Mouse (Mus musculus): Measurements from ENCODE around the gene Fdx1.
A peak's percentile ranks its signal among the peaks of the same experiment; 100 is the strongest.

Gene Fdx1

DNA sequence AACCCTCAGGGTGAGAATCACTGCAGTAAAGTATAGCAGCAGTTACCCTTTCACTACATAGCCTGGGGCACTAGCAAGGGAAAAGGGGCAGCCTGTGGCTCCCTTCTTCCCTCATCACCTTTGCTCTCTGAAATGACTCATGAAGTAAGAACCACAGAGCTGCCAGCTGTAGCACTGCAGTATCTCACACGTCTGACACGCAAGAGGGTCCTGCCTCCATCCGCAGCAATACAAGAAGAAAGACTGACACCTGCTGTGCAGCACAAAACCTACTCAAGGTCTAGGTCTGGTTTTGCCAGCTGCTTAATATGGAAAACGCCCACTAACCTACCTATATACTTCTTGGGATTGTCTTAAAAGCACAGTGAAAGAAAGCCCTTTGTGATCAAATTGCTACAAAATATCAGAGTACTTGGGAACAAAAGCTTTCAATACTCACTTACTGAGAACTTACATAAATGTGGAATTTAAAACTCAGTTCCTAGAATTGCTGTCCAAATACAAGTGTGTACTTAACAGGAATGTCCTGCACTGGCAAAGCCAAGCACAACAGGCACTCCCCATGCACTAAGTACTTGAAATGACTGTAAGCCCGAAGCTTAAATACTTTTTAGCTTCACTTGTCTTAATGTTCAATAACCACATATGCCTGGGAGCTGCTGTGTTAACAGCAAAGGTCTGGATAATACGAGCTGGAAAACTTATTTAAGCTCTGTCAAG, 2.0 kb downstream of the Fdx1 start:
- DNase-seq (ENCODE audit: low read depth), result peak; percentile 39

DNA sequence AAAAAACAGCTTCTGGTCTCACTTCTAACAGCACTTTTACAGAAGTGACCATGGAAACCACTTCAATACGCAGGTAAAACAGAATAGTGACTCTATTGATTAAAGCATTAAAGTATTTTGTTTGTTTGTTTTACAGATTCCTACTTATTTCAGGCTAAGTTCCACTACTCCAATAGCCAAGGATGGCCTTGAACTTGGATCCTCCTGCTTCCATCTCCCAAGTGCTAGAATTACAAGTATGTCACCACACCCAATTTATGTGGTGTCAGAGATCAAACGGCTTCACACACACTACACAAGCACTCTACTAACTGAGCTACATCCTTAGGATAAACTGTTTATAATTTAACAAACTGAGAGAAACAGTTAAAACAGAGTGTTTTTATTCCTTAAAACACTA, 3.0 kb downstream of the Fdx1 start:
- DNase-seq (ENCODE audit: low read depth), result no peak

DNA sequence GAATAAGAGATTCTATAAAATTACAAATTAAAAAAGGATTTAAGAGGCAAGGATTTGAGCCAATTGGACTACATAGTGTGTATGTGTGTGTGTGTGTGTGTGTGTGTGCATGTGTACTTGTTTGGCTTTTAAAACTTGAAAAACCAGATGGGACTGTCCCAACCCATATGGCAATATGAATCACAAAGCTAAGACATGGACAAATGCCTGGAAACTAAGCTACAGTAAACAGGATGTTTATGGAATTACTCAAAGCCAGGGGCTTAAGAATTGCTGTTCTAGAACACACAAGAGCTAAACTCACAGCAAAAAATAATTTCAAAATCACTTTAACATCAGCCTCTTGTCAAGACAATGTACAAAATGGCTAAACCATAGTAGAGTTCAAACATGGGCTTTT, 4.4 kb downstream of the Fdx1 start:
- DNase-seq (ENCODE audit: low read depth), result no peak

DNA sequence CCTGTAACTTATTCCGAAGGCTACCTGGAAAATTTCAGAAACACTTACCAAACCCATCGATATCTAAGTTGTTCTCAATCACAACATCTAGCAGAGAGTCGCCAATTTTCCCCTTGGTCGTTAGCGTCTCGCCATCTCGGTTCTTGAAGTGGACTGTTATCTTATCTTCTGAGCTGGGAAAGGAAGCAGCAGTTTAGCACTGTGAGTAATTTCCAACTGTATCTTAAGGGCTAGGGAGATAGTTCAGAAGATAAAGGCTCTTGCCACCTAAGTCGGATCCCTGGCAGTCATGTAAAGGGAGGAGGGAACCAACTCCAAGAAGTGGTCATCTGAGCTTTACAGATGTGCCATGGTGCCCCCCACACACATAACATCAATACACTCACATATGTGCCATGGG, 6.3 kb downstream of the Fdx1 start:
- DNase-seq (ENCODE audit: low read depth), result no peak

DNA sequence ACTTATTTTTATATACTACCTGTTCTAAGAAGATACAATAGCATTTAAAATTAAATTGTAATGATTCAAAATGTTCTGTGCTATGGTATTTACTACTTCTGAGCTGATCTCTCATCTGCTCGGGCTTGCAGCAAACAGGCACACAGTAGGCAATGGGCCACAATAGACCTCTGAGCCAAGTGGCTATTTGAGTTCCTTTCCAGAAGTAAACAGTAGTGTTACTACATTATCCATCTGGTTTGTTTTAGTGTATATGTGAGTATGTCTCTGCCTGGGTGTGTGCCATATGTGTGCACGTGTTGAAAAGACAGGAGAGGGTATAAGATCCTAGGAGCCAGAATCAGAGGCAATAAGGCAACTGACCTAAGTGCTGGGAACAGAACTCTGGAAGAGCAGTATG, 6.9 kb downstream of the Fdx1 start:
- peak; percentile 32 for DNase-seq (ENCODE audit: low read depth)

DNA sequence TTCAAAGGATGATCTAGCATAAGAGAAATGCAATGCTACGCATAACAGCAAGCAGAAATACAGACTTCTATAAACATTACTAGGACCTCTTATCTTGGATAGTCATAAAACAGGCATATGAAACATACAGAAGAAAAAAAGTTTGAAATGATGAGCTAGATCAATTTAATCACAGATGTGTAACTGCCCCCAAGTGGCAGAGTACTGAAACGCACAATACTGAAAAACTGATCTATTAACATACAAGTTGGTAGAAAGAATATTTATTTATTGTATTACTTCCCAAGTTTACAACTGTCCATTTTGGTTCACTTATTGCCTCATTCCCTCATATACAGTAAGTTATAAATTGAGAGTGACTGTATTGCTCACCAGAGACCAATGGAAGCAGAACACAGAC, 12.0 kb downstream of the Fdx1 start:
- DNase-seq (ENCODE audit: low read depth), result peak; percentile 71

DNA sequence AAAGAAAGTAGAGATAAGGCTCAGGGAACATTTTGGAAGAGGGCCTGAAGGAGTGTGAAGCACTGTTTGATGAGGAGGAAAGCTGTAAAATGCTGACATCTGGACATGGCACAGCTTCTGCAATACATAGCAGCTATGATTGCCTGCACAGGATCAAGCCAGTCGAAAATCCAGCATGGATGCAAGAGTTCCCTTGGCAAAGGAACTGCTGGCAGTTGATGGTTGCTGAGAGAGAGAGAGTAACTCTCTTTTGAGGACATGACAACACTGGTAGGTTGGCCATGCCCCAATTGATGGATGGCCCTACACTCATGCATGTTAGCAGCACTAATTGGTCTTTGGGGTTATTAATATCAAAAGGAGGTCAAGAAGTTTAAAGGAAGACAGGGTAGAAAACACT, 12.7 kb downstream of the Fdx1 start:
- DNase-seq (ENCODE audit: low read depth), result no peak

DNA sequence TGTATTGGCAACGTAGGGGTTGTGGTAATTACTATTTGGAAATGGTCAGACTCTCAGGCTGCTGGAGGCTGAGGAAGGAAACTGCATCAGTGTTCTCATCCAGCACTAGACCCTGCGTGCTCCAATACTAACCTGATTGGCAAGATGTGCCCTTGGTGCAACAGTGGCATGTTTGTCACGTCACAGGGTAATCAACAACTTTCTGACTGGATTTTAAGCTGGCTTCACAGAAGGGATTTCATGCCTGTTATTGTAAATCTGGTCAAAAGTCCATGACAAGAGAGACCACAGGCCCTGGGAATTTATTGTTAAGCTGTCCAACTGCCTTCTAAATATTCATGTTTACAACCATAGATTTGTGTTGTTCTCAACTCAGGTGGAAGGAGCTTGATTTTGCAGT, 13.1 kb downstream of the Fdx1 start:
- DNase-seq (ENCODE audit: low read depth), result no peak

DNA sequence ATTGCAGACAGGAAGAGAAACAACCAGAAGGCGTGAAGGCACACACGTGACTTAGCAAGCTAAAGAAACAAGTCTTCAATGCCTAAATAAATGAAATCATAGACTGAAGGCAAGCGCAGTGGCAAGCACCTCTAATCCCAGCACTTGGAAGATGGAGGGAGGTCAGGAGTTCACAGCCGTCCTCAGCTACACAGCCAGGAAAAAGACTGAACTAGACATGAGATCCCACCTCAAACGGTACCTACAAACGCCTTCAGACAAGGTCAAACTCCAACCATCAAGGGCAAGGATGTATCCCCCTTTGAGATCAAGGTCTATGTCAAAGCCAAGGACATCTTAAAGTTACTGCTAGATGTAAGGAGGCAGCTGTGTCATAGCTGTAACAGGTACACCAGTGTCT, 19.4 kb downstream of the Fdx1 start:
- DNase-seq (ENCODE audit: low read depth), result no peak

DNA sequence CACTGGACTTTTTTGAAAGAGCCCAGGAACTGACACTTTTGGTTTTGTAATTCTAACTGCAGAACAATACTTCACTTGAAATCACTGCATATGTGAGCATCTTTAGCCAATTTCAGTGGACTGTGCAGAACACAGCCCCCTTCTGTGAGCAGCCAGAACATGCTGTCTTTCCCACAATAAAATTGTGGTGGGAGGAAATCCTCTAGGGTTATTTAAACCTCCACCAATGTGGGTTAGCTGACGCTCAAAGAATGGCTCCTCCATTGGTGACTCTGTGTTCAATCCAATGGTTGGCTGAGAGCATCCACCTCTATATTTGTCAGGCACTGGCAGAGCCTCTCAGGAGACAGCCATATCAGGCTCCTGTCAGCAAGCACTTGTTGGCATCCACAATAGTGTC, 28.7 kb downstream of the Fdx1 start:
- no peak for DNase-seq (ENCODE audit: low read depth)

DNA sequence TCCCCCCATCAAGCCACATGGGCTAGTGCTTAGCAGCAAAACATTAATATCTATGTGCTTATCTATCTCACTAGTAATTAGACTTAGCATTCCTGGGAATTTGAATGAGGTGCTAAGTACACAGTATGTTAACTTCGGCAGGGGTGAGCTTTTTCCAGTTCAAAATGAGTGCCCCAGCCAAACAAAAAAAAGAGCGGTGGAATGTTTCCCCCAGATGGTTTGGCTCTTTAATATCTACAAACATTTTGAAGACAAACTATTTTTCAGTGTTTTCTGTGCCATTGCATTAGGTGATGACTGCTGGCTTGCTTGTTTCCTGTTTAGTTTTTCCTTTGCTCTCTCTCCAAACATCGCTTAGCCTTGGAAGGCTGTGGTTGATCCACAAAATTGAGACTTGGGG, 31.4 kb downstream of the Fdx1 start:
- DNase-seq (ENCODE audit: low read depth), result no peak

DNA sequence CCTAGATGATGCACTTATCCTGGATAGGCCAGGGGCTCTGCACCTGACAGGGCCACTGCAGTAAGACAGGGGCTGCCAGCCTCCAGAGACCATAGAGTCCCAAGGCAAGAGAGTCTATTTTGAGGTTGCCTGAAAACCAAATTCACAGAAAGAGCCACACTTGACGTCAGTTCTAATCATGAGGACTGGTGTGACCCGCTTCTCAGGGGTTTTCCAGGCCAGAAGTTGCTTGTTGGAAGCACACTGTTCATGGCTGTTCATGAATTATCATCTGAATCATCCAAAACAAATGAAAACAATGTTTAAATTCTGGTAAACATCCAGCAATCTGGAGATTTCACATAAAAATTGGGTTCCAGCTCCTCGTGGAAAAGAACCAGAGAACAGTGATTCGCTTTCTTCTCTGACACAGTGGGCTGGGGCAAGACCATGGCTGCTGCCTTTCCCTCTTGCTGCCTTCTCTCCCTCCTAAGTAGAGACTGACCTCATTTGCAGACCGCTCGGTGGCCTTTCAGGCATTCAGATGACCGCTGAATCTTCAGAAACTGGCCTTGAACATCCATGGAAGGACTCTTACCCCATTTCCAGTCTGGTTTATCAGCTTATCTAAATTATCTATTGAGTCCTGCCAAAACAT, 32.2 kb downstream of the Fdx1 start:
- peak; percentile 73 for DNase-seq (ENCODE audit: low read depth)

DNA sequence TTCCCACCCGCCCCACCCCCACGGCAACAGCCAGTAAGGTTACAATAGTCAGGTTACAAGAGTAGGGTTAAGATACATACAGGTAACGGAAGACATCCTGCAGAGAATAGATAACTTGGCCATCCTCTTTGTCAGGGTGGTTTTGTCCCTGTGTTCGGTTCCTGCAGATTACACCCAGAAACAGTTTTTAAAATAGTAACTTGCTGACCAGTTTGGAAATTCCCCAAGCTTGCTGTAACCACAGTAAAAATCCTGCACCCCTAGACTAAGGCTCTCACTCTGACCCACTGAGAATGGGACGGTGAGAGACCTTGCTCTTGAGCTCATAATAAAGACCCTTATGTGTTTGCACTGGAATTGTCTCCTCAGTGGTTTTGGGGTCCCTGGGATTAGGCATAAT, 33.4 kb downstream of the Fdx1 start:
- no peak for DNase-seq (ENCODE audit: low read depth)

DNA sequence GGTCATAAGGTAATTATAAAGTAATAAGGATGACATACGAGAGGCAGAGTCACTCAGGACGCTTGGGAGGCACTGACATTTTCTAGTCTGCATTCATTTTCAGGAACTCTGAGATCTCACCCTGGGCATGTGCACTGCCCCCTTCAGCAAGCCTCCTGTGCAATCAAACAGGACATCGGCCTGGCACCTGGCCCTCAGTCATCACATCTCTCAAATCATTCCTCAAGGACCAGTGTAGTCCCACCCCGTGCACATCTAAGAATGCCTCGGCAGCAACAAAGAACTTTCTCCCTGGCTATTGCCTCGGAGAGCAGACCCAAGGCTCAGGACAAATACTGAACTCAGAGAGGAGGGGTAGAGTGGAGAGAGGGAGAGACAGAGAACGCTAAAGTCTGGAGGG, 34.7 kb downstream of the Fdx1 start:
- DNase-seq (ENCODE audit: low read depth), result peak; percentile 53

DNA sequence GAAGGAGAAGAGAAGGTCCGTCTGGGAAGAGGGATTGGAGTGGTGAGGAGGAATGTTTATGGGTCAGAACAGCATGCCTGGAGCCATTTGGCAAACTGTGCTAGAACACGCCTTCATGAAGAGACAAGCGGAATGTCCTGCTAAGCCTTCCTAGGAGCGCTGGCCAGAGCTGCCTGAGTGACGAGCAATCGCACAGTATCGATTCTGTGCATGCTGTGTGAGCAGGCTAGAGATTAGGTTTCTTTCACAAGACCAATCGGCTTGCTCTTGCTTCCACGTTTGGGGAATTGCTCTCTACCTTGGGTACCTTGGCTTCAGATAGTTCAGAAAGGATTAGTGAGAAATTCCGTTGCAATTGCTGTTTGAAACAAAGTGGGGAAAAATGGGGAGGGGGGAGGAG, 35.2 kb downstream of the Fdx1 start:
- DNase-seq (ENCODE audit: low read depth), result peak; percentile 80

DNA sequence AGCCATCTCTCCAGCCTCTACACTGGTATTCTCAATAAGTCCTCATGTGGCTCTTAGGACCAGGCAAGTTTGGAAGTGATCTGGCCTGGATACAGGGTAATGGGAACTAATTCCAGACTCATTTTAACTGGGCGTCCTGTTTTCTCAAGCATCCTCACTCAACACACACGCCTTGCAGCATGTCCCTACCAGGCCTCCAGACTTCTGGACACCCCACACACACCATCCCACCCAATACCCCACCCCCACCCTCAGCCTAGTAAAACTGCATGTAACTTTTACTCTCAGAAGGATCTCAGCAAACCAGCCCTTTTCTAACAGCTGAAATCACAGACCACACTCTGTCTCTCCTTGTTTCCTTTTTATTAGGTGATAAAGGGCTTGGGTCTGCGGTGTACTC, 35.7 kb downstream of the Fdx1 start:
- DNase-seq (ENCODE audit: low read depth), result no peak

DNA sequence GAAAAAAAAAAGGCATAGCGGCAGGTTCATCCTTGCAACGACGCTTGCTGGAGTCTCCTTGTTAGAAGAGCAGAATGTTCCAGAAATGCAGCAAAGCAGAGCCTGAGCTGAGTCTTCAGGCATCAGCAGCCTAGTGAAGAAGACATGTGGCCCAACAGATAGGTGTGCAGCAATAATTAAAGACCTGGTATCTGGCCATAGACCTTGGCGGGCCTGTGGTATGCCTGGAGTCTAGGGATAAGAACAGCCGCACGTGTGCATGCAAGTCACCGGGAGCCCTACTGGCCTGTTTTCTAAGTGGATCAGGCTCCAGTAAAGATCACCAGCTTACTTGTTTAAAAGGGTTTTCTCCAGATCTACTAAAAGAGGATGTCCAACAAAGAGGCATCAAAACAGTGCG, 36.7 kb downstream of the Fdx1 start:
- no peak for DNase-seq (ENCODE audit: low read depth)

DNA sequence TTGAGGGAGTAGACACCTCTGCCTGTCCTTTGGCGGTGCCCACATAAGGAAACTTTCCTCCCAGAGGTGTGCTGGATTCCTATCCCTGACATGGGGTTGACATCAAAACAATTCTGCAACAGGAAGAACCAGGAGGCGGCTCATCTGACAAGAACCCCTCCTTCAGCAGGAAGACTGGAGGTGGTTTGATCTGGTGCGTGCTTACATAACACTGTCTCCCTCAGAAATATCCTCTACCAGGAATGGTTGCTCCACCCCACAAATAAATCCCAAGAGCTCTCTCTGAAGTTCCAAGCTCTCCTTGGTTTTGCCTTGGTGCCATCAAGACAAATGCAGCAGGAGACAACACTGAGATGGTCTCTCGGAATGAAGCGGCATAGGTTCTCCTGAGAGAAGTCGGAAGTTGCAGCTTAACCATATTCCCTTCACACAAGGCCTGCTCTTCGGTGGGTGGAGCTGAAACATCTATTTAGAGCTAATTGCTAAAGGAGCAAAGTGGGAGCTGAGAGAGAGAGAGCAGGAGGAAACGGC, 38.7 kb downstream of the Fdx1 start:
- DNase-seq (ENCODE audit: low read depth), result no peak

DNA sequence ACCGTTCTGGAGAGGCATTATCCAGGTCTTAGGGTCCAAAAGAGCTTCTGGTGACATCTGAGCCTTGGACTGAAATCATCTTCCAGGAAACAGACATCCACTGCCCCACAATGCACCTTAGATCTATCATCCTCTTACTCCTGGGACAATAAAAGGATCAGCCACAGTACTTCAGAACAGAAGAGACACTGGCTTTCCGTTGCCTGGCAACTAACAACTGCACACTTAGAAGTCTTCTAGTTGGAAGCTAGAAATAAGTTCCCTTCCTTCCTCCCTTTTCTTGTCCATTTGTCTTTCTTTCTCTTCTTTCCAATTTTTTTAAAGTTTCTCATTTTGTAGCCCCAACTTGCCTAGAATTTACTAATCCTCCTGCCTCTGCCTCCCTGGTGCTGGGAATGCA, 40.6 kb downstream of the Fdx1 start:
- DNase-seq (ENCODE audit: low read depth), result no peak

DNA sequence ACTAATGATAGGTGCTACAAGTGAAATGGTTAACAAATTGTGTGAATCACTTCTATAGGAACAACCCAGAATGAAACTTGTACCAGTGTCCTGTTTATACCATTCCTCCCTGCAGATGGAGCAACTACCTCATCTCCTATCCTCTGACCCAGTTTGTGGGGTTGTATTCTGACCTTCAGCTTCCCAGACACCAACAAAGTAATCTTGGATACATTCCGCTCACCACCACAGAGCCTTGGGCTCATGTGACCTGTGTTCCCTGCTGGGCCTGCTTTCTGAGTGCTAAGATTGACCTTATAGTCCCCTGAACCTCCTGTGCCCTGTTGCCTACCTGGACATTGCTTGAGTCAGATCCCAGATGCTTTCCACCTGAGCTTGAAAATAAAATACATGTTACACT, 47.8 kb downstream of the Fdx1 start:
- DNase-seq (ENCODE audit: low read depth), result no peak

DNA sequence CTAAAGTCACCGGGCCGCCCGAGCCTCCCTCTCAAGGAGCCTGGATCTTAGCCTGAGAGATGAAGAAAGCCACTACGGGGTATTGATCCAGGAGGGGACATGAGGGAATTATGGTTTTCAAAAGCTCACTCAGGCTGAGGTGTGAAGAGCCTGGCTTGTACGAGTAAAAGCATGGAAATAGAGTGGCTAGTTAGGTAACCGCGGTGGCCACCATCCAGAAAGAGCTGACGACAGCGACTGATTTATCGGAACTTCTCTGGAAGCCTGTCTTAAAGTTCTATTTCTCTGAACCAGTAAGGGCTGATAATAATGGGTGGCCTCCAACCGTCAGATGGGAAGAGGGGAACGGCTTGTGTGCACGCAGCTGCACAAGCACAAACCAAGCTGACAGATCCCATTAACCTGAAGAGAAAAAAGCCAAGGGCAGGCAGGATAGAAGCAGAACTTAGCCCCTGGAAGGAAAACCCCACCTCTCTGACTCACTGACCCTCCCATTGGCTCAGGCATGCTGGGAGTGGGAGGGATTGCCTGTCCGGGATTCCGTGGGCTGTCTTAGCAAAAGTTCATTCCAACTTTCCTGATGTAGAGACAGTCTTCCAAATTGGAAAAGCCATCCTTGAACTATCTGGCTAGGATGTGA, 48.8 kb downstream of the Fdx1 start:
- DNase-seq (ENCODE audit: low read depth), result no peak

DNA sequence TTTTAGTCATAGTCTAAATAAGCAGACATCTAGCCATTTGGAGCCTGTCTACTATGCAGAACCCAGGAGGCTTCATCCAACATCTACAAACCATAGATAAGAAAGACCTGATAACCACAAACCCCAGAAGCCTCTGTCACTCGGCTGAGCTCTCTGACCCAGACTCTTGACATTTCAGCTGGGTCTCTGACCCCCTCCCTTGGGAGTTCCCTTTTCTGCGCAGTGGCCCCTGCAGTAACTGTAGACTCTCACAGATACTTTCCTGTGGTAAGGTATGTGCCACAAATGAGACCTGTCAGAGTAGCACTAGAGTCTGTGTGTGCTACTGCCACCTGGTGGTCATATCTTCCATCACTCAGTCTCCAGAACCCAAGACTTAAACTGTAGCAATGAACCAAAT, 54.5 kb downstream of the Fdx1 start:
- peak; percentile 85 for DNase-seq (ENCODE audit: low read depth)

DNA sequence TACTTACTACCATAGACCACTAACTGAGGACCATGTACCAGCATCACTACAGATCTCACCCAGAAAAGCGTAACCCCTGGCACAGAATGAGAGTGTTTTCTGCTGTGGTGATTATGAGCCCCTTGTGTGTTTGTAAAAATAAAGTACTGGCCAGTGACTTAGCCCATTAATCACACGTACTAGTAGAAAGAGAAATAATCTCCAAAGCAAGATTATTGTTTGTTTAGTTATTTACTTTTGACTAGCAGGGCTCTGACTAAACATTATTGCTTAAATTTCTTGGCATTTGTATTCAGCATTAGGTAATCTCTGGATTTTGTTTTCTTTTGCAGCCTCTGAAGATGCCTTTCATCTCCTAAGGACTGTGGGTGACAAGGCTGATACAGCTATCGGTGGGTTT, 55.1 kb downstream of the Fdx1 start:
- no peak for DNase-seq (ENCODE audit: low read depth)

DNA sequence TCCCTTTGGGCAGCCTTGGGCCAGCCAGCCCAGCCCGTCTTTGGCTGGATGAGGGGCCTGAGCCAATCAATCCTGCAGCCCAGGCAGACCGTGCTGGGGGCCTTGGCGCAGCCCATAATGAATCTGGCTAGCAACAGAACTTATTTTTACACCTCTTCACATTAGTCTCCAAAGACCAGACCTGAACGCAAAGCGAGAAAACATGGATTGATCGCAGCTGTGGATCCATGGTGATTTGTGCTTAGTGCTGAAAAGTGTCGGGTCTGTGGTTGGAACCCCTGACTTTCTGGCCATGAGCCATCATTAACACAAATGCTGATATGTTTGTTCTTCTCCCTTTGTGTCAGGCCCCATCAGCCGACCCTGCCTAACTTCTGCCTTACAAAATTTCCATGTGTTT, 56.4 kb downstream of the Fdx1 start:
- DNase-seq (ENCODE audit: low read depth), result no peak
